Mouse (Mus musculus): ENCODE results near the gene Ccdc3. TPM values are rescaled to one million over a fixed set of nuclear protein-coding genes. Genes with fewer than 3 reads are reported as not detected.

The Ccdc3 gene
- total RNA-seq, 1 experiment from 2014 or later, result not detected

DNA sequence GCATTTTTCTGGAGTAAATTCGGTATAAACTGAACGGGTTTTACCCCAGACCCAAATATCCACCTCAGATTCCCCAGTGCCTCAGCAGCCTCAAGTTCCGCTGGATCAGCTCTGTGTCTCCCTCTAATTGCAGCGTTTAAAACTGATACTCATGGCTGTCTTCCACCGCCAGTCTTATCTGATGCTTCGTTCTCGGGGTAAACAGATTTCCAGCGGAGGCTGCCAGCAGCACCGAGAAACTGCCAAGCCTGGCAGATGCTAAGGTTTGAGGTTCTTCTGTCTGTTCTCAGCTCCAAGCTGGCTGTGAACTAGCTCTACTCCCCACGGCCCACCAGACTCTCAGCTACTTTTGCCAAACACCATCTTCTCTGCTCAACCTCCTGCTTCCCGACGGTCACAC lies 112.4 kb downstream of the Ccdc3 start:
- 0 out of 4 replicates have a peak, but pooled peaks of 1 of the 2 experiments have one; percentile 12 for ATAC-seq (replicated peaks in 1 of 2; ENCODE audit: insufficient read depth in 1 of 2, low FRiP score in 2 of 2, low TSS enrichment in 1 of 2, low read depth in 1 of 2, poor library complexity in 2 of 2, severe bottlenecking in 2 of 2)

- ATAC-seq (replicated peaks in 1 of 2; ENCODE audit: insufficient read depth in 1 of 2, low FRiP score in 2 of 2, low TSS enrichment in 1 of 2, low read depth in 1 of 2, poor library complexity in 2 of 2, severe bottlenecking in 2 of 2), result no peak
These were observed 120.7 kb downstream of the Ccdc3 start for GRCm38 (mm10) chr2:5258250-5258649.

GRCm38 (mm10) chr2:5262279-5262678 lies 124.7 kb downstream of the Ccdc3 start:
- no peak for ATAC-seq (replicated peaks in 1 of 2; ENCODE audit: insufficient read depth in 1 of 2, low FRiP score in 2 of 2, low TSS enrichment in 1 of 2, low read depth in 1 of 2, poor library complexity in 2 of 2, severe bottlenecking in 2 of 2)

DNA sequence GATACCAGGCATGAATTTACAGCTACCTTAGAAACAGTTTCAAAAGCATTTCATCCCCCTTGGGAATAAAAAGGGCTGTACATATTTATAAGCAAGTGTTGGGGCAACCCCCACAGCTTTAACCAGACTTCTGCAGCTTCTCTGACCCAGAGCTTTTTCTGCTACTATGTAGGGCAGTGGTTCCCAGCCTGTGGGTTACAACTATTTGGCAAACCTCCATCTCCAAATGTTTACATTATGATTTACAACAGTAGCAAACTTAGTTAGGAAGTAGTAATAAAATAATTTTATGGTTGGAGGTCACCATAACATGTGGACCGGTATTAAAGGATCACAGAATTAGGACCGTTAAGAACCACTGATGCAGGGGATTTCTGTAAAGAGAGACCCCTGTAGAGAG lies 130.4 kb downstream of the Ccdc3 start:
- no peak for ATAC-seq (replicated peaks in 1 of 2; ENCODE audit: insufficient read depth in 1 of 2, low FRiP score in 2 of 2, low TSS enrichment in 1 of 2, low read depth in 1 of 2, poor library complexity in 2 of 2, severe bottlenecking in 2 of 2)

Other genes with a start within 250 kb of the Ccdc3 start
- gene Phyh, start 218.8 kb upstream of the Ccdc3 start, total RNA-seq (2017), result 20.8 and 59.4 TPM in 2 replicates
- not detected in 2 replicates for gene Ucma, start 161.7 kb upstream of the Ccdc3 start, total RNA-seq (2017)
- 42.3 and 71.5 TPM in 2 replicates for gene Mcm10, start 125.0 kb upstream of the Ccdc3 start, total RNA-seq (2017)
- 22.8 and 49.6 TPM in 2 replicates for gene Optn, start 73.7 kb upstream of the Ccdc3 start, total RNA-seq (2017)